Mouse (Mus musculus): ENCODE results near the gene Gnai2.
"Not testable (repeated sequence)": the region's sequence is repeated elsewhere in the genome, so short reads cannot be mapped to it uniquely, and the experiment has no call there.

The Gnai2 gene

GRCm38 (mm10) chr9:107635279-107636028 lies at the start of gene Gnai2:
Gene Gnai2 (minus strand): TSS chr9:107635367.
- DNase-seq, result peak; percentile 97

GRCm38 (mm10) chr9:107682405-107682804 lies 47.2 kb upstream of the Gnai2 start:
- DNase-seq, result no peak

GRCm38 (mm10) chr9:107679501-107679900 lies 44.3 kb upstream of the Gnai2 start, which contains the start of gene Gnat1:
Gene Gnat1 (minus strand): TSS chr9:107679712.
- no peak for DNase-seq

GRCm38 (mm10) chr9:107678861-107679260 lies 43.7 kb upstream of the Gnai2 start:
- DNase-seq, result no peak

- DNase-seq, result not testable (repeated sequence)
Observed at GRCm38 (mm10) chr9:107677819-107678526, 42.8 kb upstream of the Gnai2 start.

- DNase-seq, result peak in 1 of 2 experiments; percentile 48
Observed at GRCm38 (mm10) chr9:107677091-107677784, 42.1 kb upstream of the Gnai2 start.

GRCm38 (mm10) chr9:107676302-107676701 lies 41.1 kb upstream of the Gnai2 start:
- no peak for DNase-seq

GRCm38 (mm10) chr9:107675671-107676301 lies 40.6 kb upstream of the Gnai2 start:
- peak; percentile 35 to 39 for DNase-seq

GRCm38 (mm10) chr9:107674609-107675429 lies 39.7 kb upstream of the Gnai2 start:
- DNase-seq, result no peak

- DNase-seq, result no peak
Observed at GRCm38 (mm10) chr9:107670259-107670658, 35.1 kb upstream of the Gnai2 start.

GRCm38 (mm10) chr9:107669480-107669945 lies 34.3 kb upstream of the Gnai2 start, which contains the start of gene Slc38a3:
Gene Slc38a3 (minus strand): TSS chr9:107669530.
- no peak for DNase-seq

GRCm38 (mm10) chr9:107668916-107669315 lies 33.7 kb upstream of the Gnai2 start:
- DNase-seq, result no peak

- no peak for DNase-seq
Observed at GRCm38 (mm10) chr9:107668011-107668410, 32.8 kb upstream of the Gnai2 start.

- DNase-seq, result no peak
Observed at GRCm38 (mm10) chr9:107667219-107667618, 32.1 kb upstream of the Gnai2 start.

- DNase-seq, result no peak
Observed at GRCm38 (mm10) chr9:107666751-107667205, 31.6 kb upstream of the Gnai2 start.

- no peak for DNase-seq
Observed at GRCm38 (mm10) chr9:107665308-107665707, 30.1 kb upstream of the Gnai2 start.

- DNase-seq, result peak in 1 of 2 experiments; percentile 2
Observed at GRCm38 (mm10) chr9:107663525-107663924, 28.4 kb upstream of the Gnai2 start.

- DNase-seq, result no peak
Observed at GRCm38 (mm10) chr9:107662342-107662741, 27.2 kb upstream of the Gnai2 start.

GRCm38 (mm10) chr9:107660777-107661176 lies 25.6 kb upstream of the Gnai2 start:
- no peak for DNase-seq

- DNase-seq, result no peak
Observed at GRCm38 (mm10) chr9:107659961-107660360, 24.8 kb upstream of the Gnai2 start.

GRCm38 (mm10) chr9:107659551-107659950 lies 24.4 kb upstream of the Gnai2 start:
- no peak for DNase-seq

GRCm38 (mm10) chr9:107658096-107658495 lies 22.9 kb upstream of the Gnai2 start:
- DNase-seq, result peak in 1 of 2 experiments; percentile 2
